Mouse (Mus musculus): ENCODE data around the gene Atp1a3. TPM values are rescaled to one million over a fixed set of nuclear protein-coding genes. Genes with fewer than 3 reads are reported as not detected.

Atp1a3 gene
- polyA plus RNA-seq, 2 experiments = 0.38 to 0.60 TPM

DNA sequence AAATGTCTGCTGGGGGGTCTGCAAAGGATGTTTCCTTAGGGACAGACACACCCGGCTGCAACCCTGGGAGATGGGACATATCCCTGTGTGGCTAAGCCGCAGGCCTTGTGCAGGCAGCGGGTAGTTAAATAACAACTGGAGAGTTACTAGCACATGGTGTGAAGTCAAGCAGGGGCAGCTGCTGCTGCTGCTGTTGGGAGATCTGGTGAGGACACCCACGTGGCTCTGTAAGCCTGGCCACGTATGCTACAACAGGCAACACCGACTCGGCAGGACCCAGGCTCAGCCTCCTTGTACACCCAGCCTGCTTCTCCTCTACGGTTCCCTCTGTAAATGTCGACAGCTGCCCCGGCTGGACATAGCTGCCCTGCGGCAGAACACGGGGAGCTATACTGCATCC is 36.2 kb upstream of the Atp1a3 start:
- Histone ChIP-seq H3K36me3 (replicated peaks; ENCODE audit: control insufficient read depth, insufficient read depth, low read depth) (no peaks in the 10 kb centered on the region), H3K9me3 (ENCODE audit: control insufficient read depth, low read length) (no peaks in the 10 kb centered on the region), H3K27me3 (ENCODE audit: control insufficient read depth, insufficient read depth, low read length) (no peaks in the 10 kb centered on the region), H3K4me3 (ENCODE audit: insufficient read depth in 1 of 2, low read depth in 2 of 2, low read length in 2 of 2) (no peak overlapping the region), H3K9ac (replicated peaks) (no peak overlapping the region), H3K4me1 (replicated peaks; ENCODE audit: control insufficient read depth in 2 of 2, insufficient read depth in 2 of 2, low read length in 1 of 2) (no peaks in the 10 kb centered on the region), H3K4me2 (ENCODE audit: low read depth) (no peak overlapping the region), H3K27ac (no peak overlapping the region)
- no peak for ATAC-seq (ENCODE audit: insufficient read depth)
- 84% methylated on average over 12 of the region's 12 CpGs for WGBS (ENCODE audit: insufficient replicate concordance)
- no peak for TF ChIP-seq EP300 (IDR thresholded peaks at IDR 0.05; ENCODE audit: low read depth)
- TF ChIP-seq CTCF (IDR thresholded peaks at IDR 0.05; ENCODE audit: low read depth) = no peak
- no peak for DNase-seq (ENCODE audit: low read depth in 3 of 3, low spot score in 3 of 3)

DNA sequence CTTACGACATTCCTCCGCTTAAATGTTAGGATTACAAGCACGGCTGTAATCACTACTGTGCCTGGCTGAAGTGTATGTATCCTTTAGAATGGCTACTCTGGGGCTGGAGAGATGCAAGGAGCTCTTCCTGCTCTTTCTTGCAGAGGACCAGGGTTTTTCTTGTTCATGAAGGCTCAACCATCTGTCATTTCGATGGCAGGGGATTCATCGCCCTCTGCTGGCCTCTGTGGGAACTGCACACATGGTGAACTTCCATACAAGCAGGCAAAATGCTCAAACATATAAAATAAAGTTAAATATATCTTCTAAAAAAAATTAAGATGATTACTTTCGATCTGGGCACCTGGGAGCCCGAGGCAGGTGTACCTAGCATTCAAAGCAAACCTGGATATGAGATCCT is 30.2 kb upstream of the Atp1a3 start:
- no peaks in the 10 kb centered on the region for H3K9me3 ChIP-seq (ENCODE audit: control insufficient read depth, low read length)
- H3K4me2 ChIP-seq (ENCODE audit: low read depth) = no peak overlapping the region
- no peak overlapping the region for H3K27ac ChIP-seq
- WGBS (ENCODE audit: insufficient replicate concordance) = 37% methylated on average over 7 of the region's 7 CpGs
- no peak overlapping the region for H3K9ac ChIP-seq (replicated peaks)
- H3K27me3 ChIP-seq (ENCODE audit: control insufficient read depth, insufficient read depth, low read length) = no peaks in the 10 kb centered on the region
- no peaks in the 10 kb centered on the region for H3K36me3 ChIP-seq (replicated peaks; ENCODE audit: control insufficient read depth, insufficient read depth, low read depth)
- peak; percentile 13 to 41 (median 29) for DNase-seq (ENCODE audit: low read depth in 3 of 3, low spot score in 3 of 3)
- TF ChIP-seq CTCF (IDR thresholded peaks at IDR 0.05; ENCODE audit: low read depth) (peak; percentile 92), EP300 (IDR thresholded peaks at IDR 0.05; ENCODE audit: low read depth) (no peak)
- ATAC-seq (ENCODE audit: insufficient read depth) = no peak
- no peak overlapping the region for H3K4me3 ChIP-seq (ENCODE audit: insufficient read depth in 1 of 2, low read depth in 2 of 2, low read length in 2 of 2)
- no peaks in the 10 kb centered on the region for H3K4me1 ChIP-seq (replicated peaks; ENCODE audit: control insufficient read depth in 2 of 2, insufficient read depth in 2 of 2, low read length in 1 of 2)

DNA sequence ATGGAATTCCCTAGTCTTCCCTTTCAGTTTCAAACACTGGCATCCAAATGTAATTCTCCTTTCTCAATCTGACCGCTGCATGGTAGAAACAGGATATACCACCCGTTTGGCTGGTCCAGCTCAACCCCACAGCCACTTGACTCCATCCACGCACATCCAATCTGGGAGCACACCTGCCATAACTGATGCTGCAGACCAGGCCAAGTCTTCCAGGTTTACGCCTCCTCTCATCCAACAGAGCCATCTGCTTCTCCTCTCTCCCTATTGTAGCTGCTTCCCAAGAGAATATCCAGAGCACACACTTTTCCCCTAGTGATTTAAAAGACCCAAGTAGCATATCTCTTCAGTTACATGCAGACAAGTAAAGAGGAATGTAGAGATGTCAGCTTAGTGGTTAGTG is 29.0 kb upstream of the Atp1a3 start:
- no peaks in the 10 kb centered on the region for H3K9me3 ChIP-seq (ENCODE audit: control insufficient read depth, low read length)
- no peaks in the 10 kb centered on the region for H3K4me1 ChIP-seq (replicated peaks; ENCODE audit: control insufficient read depth in 2 of 2, insufficient read depth in 2 of 2, low read length in 1 of 2)
- H3K36me3 ChIP-seq (replicated peaks; ENCODE audit: control insufficient read depth, insufficient read depth, low read depth) = no peaks in the 10 kb centered on the region
- no peak for TF ChIP-seq EP300 (IDR thresholded peaks at IDR 0.05; ENCODE audit: low read depth)
- TF ChIP-seq CTCF (IDR thresholded peaks at IDR 0.05; ENCODE audit: low read depth) = no peak
- no peak overlapping the region for H3K4me3 ChIP-seq (ENCODE audit: insufficient read depth in 1 of 2, low read depth in 2 of 2, low read length in 2 of 2)
- H3K9ac ChIP-seq (replicated peaks) = no peak overlapping the region
- H3K27me3 ChIP-seq (ENCODE audit: control insufficient read depth, insufficient read depth, low read length) = no peaks in the 10 kb centered on the region
- DNase-seq (ENCODE audit: low read depth in 3 of 3, low spot score in 3 of 3) = no peak
- 76% methylated on average over 4 of the region's 4 CpGs for WGBS (ENCODE audit: insufficient replicate concordance)
- H3K27ac ChIP-seq = no peak overlapping the region
- ATAC-seq (ENCODE audit: insufficient read depth) = no peak
- no peak overlapping the region for H3K4me2 ChIP-seq (ENCODE audit: low read depth)

DNA sequence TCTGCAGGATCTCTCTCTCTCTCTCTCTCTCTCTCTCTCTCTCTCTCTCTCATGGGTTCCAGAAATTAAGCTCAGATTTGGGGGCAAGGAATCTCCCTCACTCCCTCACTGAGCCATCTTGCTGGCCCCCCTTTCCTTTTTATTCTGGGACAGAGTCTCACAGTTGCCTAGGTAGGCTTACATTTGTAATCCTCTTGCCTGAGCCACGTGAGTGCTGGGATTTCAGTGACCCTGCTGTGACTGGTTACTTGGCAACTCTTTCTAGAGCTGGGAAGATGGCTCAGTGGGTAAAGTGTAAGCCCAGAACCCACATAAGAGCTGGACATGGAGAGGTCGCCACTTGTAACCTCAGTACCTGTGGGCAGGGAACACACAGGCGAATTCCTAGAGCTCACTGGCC is 25.8 kb upstream of the Atp1a3 start:
- 53% methylated on average over 3 of the region's 3 CpGs for WGBS (ENCODE audit: insufficient replicate concordance)
- Histone ChIP-seq H3K27ac (no peak overlapping the region), H3K4me1 (replicated peaks; ENCODE audit: control insufficient read depth in 2 of 2, insufficient read depth in 2 of 2, low read length in 1 of 2) (no peaks in the 10 kb centered on the region), H3K27me3 (ENCODE audit: control insufficient read depth, insufficient read depth, low read length) (no peaks in the 10 kb centered on the region), H3K4me3 (ENCODE audit: insufficient read depth in 1 of 2, low read depth in 2 of 2, low read length in 2 of 2) (no peak overlapping the region), H3K9ac (replicated peaks) (no peak overlapping the region), H3K36me3 (replicated peaks; ENCODE audit: control insufficient read depth, insufficient read depth, low read depth) (no peaks in the 10 kb centered on the region), H3K9me3 (ENCODE audit: control insufficient read depth, low read length) (no peaks in the 10 kb centered on the region), H3K4me2 (ENCODE audit: low read depth) (no peak overlapping the region)
- ATAC-seq (ENCODE audit: insufficient read depth) = no peak
- DNase-seq (ENCODE audit: low read depth in 3 of 3, low spot score in 3 of 3) = no peak
- TF ChIP-seq EP300 (IDR thresholded peaks at IDR 0.05; ENCODE audit: low read depth) = no peak
- no peak for TF ChIP-seq CTCF (IDR thresholded peaks at IDR 0.05; ENCODE audit: low read depth)

- Histone ChIP-seq H3K9me3 (ENCODE audit: control insufficient read depth, low read length) (no peaks in the 10 kb centered on the region), H3K27me3 (ENCODE audit: control insufficient read depth, insufficient read depth, low read length) (no peaks in the 10 kb centered on the region), H3K36me3 (replicated peaks; ENCODE audit: control insufficient read depth, insufficient read depth, low read depth) (no peaks in the 10 kb centered on the region), H3K4me2 (ENCODE audit: low read depth) (no peak overlapping the region), H3K4me3 (ENCODE audit: insufficient read depth in 1 of 2, low read depth in 2 of 2, low read length in 2 of 2) (no peak overlapping the region), H3K9ac (replicated peaks) (no peak overlapping the region), H3K27ac (no peak overlapping the region), H3K4me1 (replicated peaks; ENCODE audit: control insufficient read depth in 2 of 2, insufficient read depth in 2 of 2, low read length in 1 of 2) (no peaks in the 10 kb centered on the region)
- WGBS (ENCODE audit: insufficient replicate concordance) = 40% methylated on average over 5 of the region's 5 CpGs
- ATAC-seq (ENCODE audit: insufficient read depth) (no peak), DNase-seq (ENCODE audit: low read depth in 3 of 3, low spot score in 3 of 3) (peak; percentile 45 to 55 (median 48))
- TF ChIP-seq CTCF (IDR thresholded peaks at IDR 0.05; ENCODE audit: low read depth) = peak; percentile 91
- TF ChIP-seq EP300 (IDR thresholded peaks at IDR 0.05; ENCODE audit: low read depth) = no peak
Measured at GRCm38 (mm10) chr7:25030032-25030753, 24.4 kb upstream of the Atp1a3 start.
